Mouse (Mus musculus): ENCODE measurements at regions not wholly inside any gene's neighbourhood (a gene's known extent, or its start where the extent isn't known, plus 50 kb on each side); places are given as distances from the start of the nearest gene placed in this dataset.

DNA sequence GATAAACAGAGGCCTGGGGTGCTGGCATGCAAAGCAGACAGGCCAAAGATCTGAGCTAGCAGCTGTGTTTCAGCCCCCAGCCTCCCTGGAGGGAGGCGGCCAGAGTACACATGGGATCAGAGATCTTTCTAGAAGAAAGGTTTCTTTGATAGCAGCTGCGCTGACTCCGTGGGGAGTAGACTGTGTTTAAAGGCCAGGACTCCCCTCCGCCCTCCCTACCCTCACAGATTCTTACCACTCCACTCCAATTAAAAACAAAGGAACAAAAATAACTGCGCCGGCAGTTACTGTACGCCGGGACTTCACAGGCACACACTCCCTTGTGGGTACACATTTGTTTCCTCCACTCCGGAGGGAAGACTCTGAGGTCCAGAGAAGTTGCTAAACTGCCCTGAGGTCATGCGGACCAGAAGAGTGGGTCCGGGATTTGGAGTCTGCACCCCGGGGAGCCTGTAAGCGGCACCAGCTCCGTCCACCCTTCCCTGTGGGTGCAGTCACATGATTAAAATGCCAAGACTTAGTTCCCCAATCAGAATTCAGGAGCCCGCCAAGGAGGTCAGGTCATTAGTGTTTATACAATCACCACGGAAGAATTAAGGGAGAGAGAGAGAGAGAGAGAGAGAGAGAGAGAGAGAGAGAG, 411.5 kb downstream of the Zfp536 start:
- TF ChIP-seq POLR2A (IDR thresholded peaks at IDR 0.05; ENCODE audit: borderline replicate concordance, insufficient read depth, low read length) (no peak), CTCF (IDR thresholded peaks at IDR 0.05; ENCODE audit: borderline replicate concordance, insufficient read depth, low read depth, low read length) (no peak)

Measured in cerebellum, adult 2 months (tissue).